Mouse (Mus musculus): Measurements from ENCODE around the gene Uso1. TPM values are rescaled to one million over a fixed set of nuclear protein-coding genes. Genes with fewer than 3 reads are reported as not detected.

Gene Uso1
- polyA plus RNA-seq, 1 experiment: 10.1 TPM

DNA sequence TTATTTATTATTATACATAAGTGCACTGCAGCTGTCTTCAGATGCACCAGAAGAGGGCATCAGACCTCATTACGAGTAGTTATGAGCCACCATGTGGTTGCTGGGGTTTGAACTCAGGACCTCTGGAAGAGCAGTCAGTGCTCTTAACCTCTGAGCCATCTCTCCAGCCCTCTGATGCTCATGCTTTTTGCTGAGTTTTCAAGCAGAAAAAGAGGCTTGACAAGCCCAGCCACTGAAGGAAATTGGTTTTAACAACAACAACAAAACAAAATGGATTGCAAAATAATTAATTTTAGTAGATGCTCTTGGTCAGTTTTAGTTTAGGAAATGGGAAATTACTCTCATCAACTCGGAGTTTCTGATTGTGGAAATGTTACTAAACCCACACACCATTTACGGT lies 2.8 kb upstream of the Uso1 start:
- no peak for DNase-seq (ENCODE audit: low read depth in 1 of 2, low spot score in 2 of 2)
- WGBS: 87% methylated on average over 3 of the region's 3 CpGs
- TF ChIP-seq CTCF (IDR thresholded peaks at IDR 0.05; ENCODE audit: extremely low read depth, insufficient read depth, insufficient read length, insufficient replicate concordance): no peak
- TF ChIP-seq POLR2A (IDR thresholded peaks at IDR 0.05; ENCODE audit: low read depth, low read length): no peak
- H3K36me3 ChIP-seq (ENCODE audit: control insufficient read depth, insufficient read depth, low read length): no peaks in the 10 kb centered on the region
- no peak overlapping the region for H3K27ac ChIP-seq (ENCODE audit: insufficient read depth, low read length)
- peaks cover 9% of the 10 kb centered on the region; the same call in 1 of the 2 replicates for H3K4me1 ChIP-seq (ENCODE audit: control insufficient read depth, insufficient read depth, insufficient read length)
- no peaks in the 10 kb centered on the region for H3K27me3 ChIP-seq (ENCODE audit: control insufficient read depth, insufficient read depth, low read length)
- H3K4me3 ChIP-seq (ENCODE audit: extremely low read depth, insufficient read depth, insufficient read length): no peak overlapping the region

DNA sequence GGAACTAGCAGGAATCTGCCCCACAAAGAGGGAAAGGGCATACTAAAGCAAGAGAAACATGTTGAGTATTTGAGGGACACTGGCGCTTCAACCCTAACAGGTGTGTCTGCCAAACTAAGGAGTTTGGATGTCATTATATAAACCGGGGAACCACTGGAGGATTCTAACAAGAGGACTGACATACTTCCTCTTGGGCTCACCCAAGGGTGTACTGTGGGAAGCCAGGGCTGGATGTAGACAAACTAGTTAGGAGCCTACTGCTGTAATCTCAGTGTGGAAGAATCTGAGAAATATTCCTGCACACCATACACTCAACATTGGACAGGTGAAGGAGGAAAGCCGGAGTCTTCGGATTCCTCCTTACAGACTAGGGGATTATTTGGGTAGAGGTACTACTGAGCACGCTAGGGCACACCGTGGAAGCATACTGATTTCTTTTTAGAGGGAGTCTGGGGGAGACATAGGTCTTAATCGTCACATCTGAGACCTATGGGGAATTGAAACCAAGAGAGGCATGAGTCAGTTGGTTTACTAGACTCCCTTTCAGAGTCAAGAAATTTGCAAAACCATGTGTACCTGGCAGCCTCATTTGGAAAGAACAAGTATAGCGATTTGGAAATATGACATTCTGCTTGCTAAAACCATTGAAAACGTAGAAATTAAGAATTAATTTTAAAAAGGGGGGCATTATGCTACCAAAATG lies 1.1 kb upstream of the Uso1 start:
- TF ChIP-seq POLR2A (IDR thresholded peaks at IDR 0.05; ENCODE audit: low read depth, low read length) (no peak), CTCF (IDR thresholded peaks at IDR 0.05; ENCODE audit: extremely low read depth, insufficient read depth, insufficient read length, insufficient replicate concordance) (no peak)
- Histone ChIP-seq H3K4me1 (ENCODE audit: control insufficient read depth, insufficient read depth, insufficient read length) (peaks cover 9% of the 10 kb centered on the region; the same call in 1 of the 2 replicates), H3K27me3 (ENCODE audit: control insufficient read depth, insufficient read depth, low read length) (no peaks in the 10 kb centered on the region), H3K4me3 (ENCODE audit: extremely low read depth, insufficient read depth, insufficient read length) (no peak overlapping the region), H3K27ac (ENCODE audit: insufficient read depth, low read length) (no peak overlapping the region), H3K36me3 (ENCODE audit: control insufficient read depth, insufficient read depth, low read length) (no peaks in the 10 kb centered on the region)
- no peak for DNase-seq (ENCODE audit: low read depth in 1 of 2, low spot score in 2 of 2)
- 46% methylated on average over 9 of the region's 9 CpGs for WGBS

DNA sequence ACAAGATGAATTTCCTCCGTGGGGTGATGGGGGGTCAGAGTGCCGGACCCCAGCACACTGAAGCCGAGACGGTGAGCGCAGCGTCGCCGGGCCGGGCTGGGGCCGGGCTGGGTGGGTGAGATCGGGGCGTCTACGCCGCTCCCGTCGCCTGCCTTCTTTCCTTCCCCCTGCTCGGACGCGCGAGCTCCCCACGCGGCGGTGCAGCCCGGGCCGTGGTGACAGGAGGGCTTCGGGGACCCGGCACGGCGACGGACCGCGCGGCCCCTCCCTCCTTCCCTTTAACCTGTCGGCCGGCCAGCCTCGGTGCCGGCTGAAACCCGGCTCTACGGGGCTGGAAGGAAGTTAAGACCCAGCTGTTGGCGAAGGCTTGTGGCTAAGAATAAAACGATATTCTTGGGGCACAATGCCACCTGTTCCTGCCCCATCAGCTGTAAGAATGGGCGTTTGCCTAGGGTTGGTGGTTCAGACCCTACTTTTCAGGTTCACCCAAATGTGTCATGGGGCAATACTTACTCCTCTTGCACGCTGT lies 419 bp downstream of the Uso1 start:
- peak overlapping the region; percentile 73 for H3K27ac ChIP-seq (ENCODE audit: insufficient read depth, low read length)
- peaks cover 9% of the 10 kb centered on the region; the same call in 1 of the 2 replicates for H3K4me1 ChIP-seq (ENCODE audit: control insufficient read depth, insufficient read depth, insufficient read length)
- no peaks in the 10 kb centered on the region for H3K27me3 ChIP-seq (ENCODE audit: control insufficient read depth, insufficient read depth, low read length)
- H3K36me3 ChIP-seq (ENCODE audit: control insufficient read depth, insufficient read depth, low read length): no peaks in the 10 kb centered on the region
- TF ChIP-seq CTCF (IDR thresholded peaks at IDR 0.05; ENCODE audit: extremely low read depth, insufficient read depth, insufficient read length, insufficient replicate concordance): no peak
- no peak for TF ChIP-seq POLR2A (IDR thresholded peaks at IDR 0.05; ENCODE audit: low read depth, low read length)
- WGBS: 1% methylated on average over 32 of the region's 43 CpGs
- H3K4me3 ChIP-seq (ENCODE audit: extremely low read depth, insufficient read depth, insufficient read length): peak overlapping the region; percentile 84
- DNase-seq (ENCODE audit: low read depth in 1 of 2, low spot score in 2 of 2): peak in 1 of 2 experiments; percentile 51

DNA sequence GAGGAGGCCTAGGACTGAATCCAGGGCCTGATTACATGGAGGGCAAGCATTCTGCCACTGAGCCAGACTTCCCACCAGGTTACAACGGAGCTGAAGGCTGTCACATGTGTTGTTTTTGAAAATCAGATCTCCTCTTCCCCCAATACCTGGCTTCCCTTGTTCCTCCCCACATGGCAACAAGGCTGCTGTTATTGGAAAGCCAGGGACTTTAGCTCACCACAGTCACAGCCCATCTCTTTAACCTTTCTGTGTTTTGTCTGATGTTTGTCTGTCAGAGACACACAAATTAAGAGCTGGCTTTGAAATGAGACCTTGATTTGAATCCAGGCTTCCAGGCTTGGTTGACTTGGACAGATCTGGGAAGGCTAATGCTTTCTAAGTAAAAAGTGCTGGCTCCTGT lies 1.5 kb downstream of the Uso1 start:
- H3K27me3 ChIP-seq (ENCODE audit: control insufficient read depth, insufficient read depth, low read length): no peaks in the 10 kb centered on the region
- DNase-seq (ENCODE audit: low read depth in 1 of 2, low spot score in 2 of 2): no peak
- no peak overlapping the region for H3K27ac ChIP-seq (ENCODE audit: insufficient read depth, low read length)
- WGBS: 59% methylated on average over 1 of the region's 1 CpGs
- H3K4me1 ChIP-seq (ENCODE audit: control insufficient read depth, insufficient read depth, insufficient read length): peaks cover 9% of the 10 kb centered on the region; the same call in 1 of the 2 replicates
- TF ChIP-seq CTCF (IDR thresholded peaks at IDR 0.05; ENCODE audit: extremely low read depth, insufficient read depth, insufficient read length, insufficient replicate concordance) (no peak), POLR2A (IDR thresholded peaks at IDR 0.05; ENCODE audit: low read depth, low read length) (no peak)
- H3K36me3 ChIP-seq (ENCODE audit: control insufficient read depth, insufficient read depth, low read length): no peaks in the 10 kb centered on the region
- no peak overlapping the region; the same call in 1 of the 2 replicates for H3K4me3 ChIP-seq (ENCODE audit: extremely low read depth, insufficient read depth, insufficient read length)

DNA sequence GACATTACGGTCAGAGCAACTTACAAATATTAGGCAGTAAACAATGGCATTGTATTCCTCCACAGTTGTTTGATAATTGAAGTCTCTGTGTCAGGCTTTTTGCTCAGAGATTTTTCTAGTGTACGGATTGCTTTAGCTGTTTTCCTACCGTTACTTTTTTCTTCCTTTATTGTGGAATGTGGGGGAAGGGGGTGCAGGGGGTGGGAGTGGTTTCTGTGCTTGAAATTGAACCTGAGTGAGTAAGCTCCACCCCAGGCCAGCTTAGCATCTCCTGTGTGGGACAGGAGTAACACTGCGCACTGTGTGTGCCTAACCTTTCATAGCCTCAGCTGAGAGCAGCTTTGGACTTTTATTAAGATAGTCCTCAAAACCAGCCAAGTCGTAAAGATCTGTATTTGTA lies 4.0 kb downstream of the Uso1 start:
- Histone ChIP-seq H3K4me1 (ENCODE audit: control insufficient read depth, insufficient read depth, insufficient read length) (peaks cover 13% of the 10 kb centered on the region; the same call in 1 of the 2 replicates), H3K36me3 (ENCODE audit: control insufficient read depth, insufficient read depth, low read length) (no peaks in the 10 kb centered on the region; the same call in 1 of the 2 replicates), H3K27ac (ENCODE audit: insufficient read depth, low read length) (no peak overlapping the region), H3K4me3 (ENCODE audit: extremely low read depth, insufficient read depth, insufficient read length) (no peak overlapping the region), H3K27me3 (ENCODE audit: control insufficient read depth, insufficient read depth, low read length) (no peaks in the 10 kb centered on the region)
- no peak for DNase-seq (ENCODE audit: low read depth in 1 of 2, low spot score in 2 of 2)
- 82% methylated on average over 5 of the region's 5 CpGs for WGBS
- TF ChIP-seq POLR2A (IDR thresholded peaks at IDR 0.05; ENCODE audit: low read depth, low read length) (no peak), CTCF (IDR thresholded peaks at IDR 0.05; ENCODE audit: extremely low read depth, insufficient read depth, insufficient read length, insufficient replicate concordance) (no peak)

DNA sequence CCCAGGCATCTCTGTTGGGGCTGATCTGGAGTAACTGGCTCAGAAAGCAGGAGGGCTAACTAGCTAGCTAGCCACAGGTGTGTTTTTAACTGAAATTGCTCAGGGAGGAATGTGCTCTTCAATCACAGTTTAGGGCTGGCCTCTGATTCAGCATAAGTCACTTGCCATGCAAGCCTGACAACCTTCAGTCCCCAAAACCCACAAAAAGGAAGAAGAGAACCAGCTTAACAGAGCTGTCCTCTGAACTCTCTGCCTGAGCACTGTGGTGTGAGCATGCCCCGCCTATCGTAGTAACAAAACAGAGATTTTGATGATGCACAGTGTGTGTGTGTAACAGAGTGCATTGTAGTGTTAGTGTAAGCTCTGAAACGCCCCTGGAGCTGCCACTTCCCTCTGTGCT lies 4.7 kb downstream of the Uso1 start:
- H3K4me3 ChIP-seq (ENCODE audit: extremely low read depth, insufficient read depth, insufficient read length): no peak overlapping the region
- peaks cover 13% of the 10 kb centered on the region; the same call in 1 of the 2 replicates for H3K4me1 ChIP-seq (ENCODE audit: control insufficient read depth, insufficient read depth, insufficient read length)
- no peaks in the 10 kb centered on the region for H3K27me3 ChIP-seq (ENCODE audit: control insufficient read depth, insufficient read depth, low read length)
- H3K27ac ChIP-seq (ENCODE audit: insufficient read depth, low read length): no peak overlapping the region
- DNase-seq (ENCODE audit: low read depth in 1 of 2, low spot score in 2 of 2): no peak
- H3K36me3 ChIP-seq (ENCODE audit: control insufficient read depth, insufficient read depth, low read length): no peaks in the 10 kb centered on the region; the same call in 1 of the 2 replicates
- TF ChIP-seq POLR2A (IDR thresholded peaks at IDR 0.05; ENCODE audit: low read depth, low read length) (no peak), CTCF (IDR thresholded peaks at IDR 0.05; ENCODE audit: extremely low read depth, insufficient read depth, insufficient read length, insufficient replicate concordance) (no peak)
- 54% methylated on average over 3 of the region's 3 CpGs for WGBS

DNA sequence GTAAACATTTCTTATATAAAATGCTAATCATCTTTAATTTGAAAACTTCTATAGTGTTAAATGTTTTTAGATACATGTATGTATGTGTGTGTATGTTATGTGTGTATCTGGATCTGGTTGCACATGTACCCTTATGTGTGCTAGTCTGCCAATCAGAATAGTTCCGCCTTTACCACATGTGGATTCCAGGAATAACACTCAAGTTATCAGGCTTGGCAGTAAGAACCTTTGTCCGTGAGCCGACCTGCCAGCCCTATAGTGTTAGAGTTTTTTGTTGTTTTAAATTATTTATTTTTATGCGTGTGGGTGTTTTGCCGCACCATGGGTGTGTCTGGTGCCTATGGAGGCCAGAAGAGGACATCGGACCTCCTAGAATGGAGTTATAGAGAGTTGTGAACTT lies 5.9 kb downstream of the Uso1 start:
- DNase-seq (ENCODE audit: low read depth in 1 of 2, low spot score in 2 of 2): no peak
- 98% methylated on average over 6 of the region's 6 CpGs for WGBS
- H3K36me3 ChIP-seq (ENCODE audit: control insufficient read depth, insufficient read depth, low read length): no peaks in the 10 kb centered on the region; the same call in 1 of the 2 replicates
- H3K4me1 ChIP-seq (ENCODE audit: control insufficient read depth, insufficient read depth, insufficient read length): peaks cover 13% of the 10 kb centered on the region; the same call in 1 of the 2 replicates
- H3K27ac ChIP-seq (ENCODE audit: insufficient read depth, low read length): no peak overlapping the region
- H3K27me3 ChIP-seq (ENCODE audit: control insufficient read depth, insufficient read depth, low read length): no peaks in the 10 kb centered on the region
- TF ChIP-seq POLR2A (IDR thresholded peaks at IDR 0.05; ENCODE audit: low read depth, low read length) (no peak), CTCF (IDR thresholded peaks at IDR 0.05; ENCODE audit: extremely low read depth, insufficient read depth, insufficient read length, insufficient replicate concordance) (no peak)
- no peak overlapping the region for H3K4me3 ChIP-seq (ENCODE audit: extremely low read depth, insufficient read depth, insufficient read length)
